Mouse (Mus musculus): ENCODE results near the gene Gm11034. TPM values are rescaled to one million over a fixed set of nuclear protein-coding genes. Genes with fewer than 3 reads are reported as not detected.

Gene Gm11034
- polyA plus RNA-seq, 1 experiment from 2014 or later = not detected

DNA sequence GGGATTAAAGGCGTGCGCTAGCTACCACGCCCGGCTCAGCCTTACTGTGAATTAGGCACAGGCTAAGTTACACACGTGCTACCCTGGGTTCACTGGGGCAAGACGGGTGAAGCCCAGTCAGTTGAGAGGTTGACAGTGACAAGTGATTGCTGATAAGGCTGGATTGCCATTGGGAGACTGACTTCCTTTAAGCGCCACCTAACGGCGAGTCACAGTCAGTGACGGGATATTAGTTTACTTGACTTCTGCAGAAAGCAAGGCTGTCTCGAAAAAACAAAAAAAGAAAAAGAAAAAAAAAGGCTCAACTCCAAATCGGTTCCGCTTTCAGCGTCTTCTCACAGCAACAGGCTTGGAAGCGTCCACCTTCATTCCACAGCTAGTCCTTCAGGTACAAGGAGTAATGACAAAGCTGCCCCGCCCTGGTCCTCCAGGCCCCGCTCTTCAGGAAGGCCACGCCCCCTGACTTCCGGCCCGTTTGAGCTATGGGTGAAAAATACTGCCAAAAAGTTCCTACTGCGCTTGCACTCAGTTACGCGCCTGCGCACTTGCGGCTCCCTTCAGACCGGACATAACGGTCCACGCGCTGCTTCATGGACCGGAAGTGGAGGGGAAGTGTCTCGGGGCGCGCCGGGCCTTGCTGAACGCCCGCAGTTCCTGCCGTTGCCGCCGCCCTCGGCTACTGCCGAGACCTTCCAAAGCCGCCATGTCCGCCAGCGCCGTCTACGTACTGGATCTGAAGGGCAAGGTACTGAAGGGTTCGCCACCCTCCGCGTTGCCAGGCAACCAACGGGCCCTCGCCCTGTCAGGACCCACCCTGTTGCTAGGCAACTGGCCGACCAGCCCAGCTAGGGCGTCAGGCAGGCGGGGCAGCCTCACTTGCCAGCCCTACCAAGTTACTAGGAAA is 26.3 kb upstream of the Gm11034 start, which contains the start of gene Ap1m1:
TSS of gene Ap1m1 (plus strand) at position 520 of the 904 bp plus-strand sequence.
- peak within 1 kb of the TSS; percentile 99 for H3K27ac ChIP-seq (replicated peaks)
- WGBS = under 1% methylated on average over 54 of the region's 54 CpGs
- H3K4me3 ChIP-seq = peak within 1 kb of the TSS; percentile 96
- H3K9ac ChIP-seq (replicated peaks) = peak within 1 kb of the TSS; percentile 87
- H3K4me1 ChIP-seq = peaks cover 24% of the 10 kb centered on the region
- peak within 1 kb of the TSS; percentile 77 for H3K4me2 ChIP-seq (replicated peaks)
- no peaks in the 10 kb centered on the region for H3K27me3 ChIP-seq
- H3K36me3 ChIP-seq = no peaks in the 10 kb centered on the region
- no peaks in the 10 kb centered on the region for H3K9me3 ChIP-seq
- ATAC-seq (replicated peaks) = peak; percentile 96

- peaks cover 20% of the 10 kb centered on the region for H3K4me1 ChIP-seq
- H3K9me3 ChIP-seq = no peaks in the 10 kb centered on the region
- H3K4me2 ChIP-seq (replicated peaks) = no peak overlapping the region
- WGBS = 93% methylated on average over 5 of the region's 5 CpGs
- H3K4me3 ChIP-seq = no peak overlapping the region
- H3K27ac ChIP-seq (replicated peaks) = no peak overlapping the region
- H3K36me3 ChIP-seq = peaks cover 26% of the 10 kb centered on the region
- no peak for ATAC-seq (replicated peaks)
- peaks cover 8% of the 10 kb centered on the region; the same call in 1 of the 2 replicates for H3K27me3 ChIP-seq
- no peak overlapping the region for H3K9ac ChIP-seq (replicated peaks)
Observed at GRCm38 (mm10) chr8:72222656-72223055, 9.2 kb upstream of the Gm11034 start.

DNA sequence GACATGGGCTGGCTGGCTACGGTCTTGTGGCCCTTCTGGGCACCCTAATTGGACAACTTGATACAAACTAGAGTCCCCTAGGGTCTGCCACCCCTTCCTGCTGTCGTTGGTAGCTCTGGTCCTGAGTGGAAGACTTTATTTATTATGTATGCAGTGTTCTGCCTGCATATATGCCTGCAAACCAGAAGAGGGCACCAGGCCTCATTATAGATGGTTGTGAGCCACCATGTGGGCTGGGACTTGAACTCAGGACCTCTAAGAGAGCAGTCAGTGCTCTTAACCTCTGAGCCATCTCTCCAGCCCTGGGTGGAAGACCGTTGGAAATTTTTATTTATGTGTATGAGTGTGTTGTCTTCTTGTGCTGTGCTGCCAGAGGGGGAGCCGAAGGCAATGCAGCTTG is 7.3 kb upstream of the Gm11034 start:
- Histone ChIP-seq H3K27ac (replicated peaks) (no peak overlapping the region), H3K4me2 (replicated peaks) (peak overlapping the region; percentile 69), H3K27me3 (peaks cover 8% of the 10 kb centered on the region; the same call in 1 of the 2 replicates), H3K4me1 (peaks cover 20% of the 10 kb centered on the region), H3K9ac (replicated peaks) (no peak overlapping the region), H3K36me3 (peaks cover 26% of the 10 kb centered on the region), H3K4me3 (peak overlapping the region; percentile 69), H3K9me3 (no peaks in the 10 kb centered on the region)
- WGBS = 78% methylated on average over 4 of the region's 4 CpGs
- ATAC-seq (replicated peaks) = no peak

DNA sequence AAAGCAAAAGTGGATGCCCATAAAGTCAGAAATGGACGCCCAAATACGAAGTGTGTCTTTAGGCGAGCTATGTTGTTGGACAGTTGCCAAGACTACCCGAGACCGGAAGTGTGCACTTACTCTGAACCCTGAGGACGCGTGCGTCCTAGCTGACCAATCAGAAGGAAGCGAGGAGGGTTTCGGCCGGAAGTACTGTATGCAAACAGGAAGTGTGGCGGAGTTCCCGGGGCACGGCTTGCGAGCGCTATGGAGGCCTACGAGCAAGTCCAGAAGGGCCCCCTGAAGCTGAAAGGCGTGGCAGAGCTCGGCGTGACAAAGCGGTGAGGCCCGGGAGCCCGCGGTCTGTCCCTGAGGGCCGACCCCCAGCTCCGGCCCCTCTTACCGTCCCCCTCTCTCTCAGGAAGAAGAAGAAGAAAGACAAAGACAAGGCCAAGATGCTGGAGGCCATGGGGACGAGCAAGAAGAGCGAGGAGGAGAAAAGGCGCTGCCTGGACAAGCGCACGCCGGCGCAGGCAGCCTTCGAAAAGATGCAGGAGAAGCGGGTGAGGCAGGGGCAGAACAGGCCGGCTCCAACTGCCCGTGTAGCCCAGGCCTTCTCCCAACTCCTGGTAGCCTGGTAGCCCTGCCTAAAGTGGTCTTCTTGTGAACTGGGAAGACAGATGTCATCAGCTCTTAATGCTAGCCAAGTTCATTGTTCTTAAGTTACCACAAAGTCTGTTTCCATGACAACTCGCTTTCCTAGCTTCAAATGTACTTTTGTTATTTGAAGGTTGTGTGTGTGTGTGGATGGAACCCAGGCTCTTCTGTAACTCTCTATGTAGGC is 6.3 kb upstream of the Gm11034 start, which contains the start of gene Fam32a:
TSS of gene Fam32a (plus strand) at position 190 of the 823 bp plus-strand sequence.
- H3K4me2 ChIP-seq (replicated peaks) = peak within 1 kb of the TSS; percentile 69
- peaks cover 26% of the 10 kb centered on the region for H3K36me3 ChIP-seq
- ATAC-seq (replicated peaks) = peak; percentile 98
- H3K9ac ChIP-seq (replicated peaks) = peak within 1 kb of the TSS; percentile 65
- H3K4me3 ChIP-seq = peak within 1 kb of the TSS; percentile 69
- 18% methylated on average over 39 of the region's 39 CpGs for WGBS
- H3K9me3 ChIP-seq = no peaks in the 10 kb centered on the region
- H3K27ac ChIP-seq (replicated peaks) = peak within 1 kb of the TSS; percentile 71
- H3K4me1 ChIP-seq = peaks cover 20% of the 10 kb centered on the region
- H3K27me3 ChIP-seq = peaks cover 8% of the 10 kb centered on the region; the same call in 1 of the 2 replicates

GRCm38 (mm10) chr8:72218781-72219540 is 5.5 kb upstream of the Gm11034 start:
- Histone ChIP-seq H3K4me2 (replicated peaks) (peak overlapping the region; percentile 69), H3K9ac (replicated peaks) (no peak overlapping the region; the same call in 1 of the 2 replicates), H3K4me3 (peak overlapping the region; percentile 69), H3K4me1 (peaks cover 20% of the 10 kb centered on the region), H3K27ac (replicated peaks) (no peak overlapping the region), H3K27me3 (peaks cover 8% of the 10 kb centered on the region; the same call in 1 of the 2 replicates), H3K9me3 (no peaks in the 10 kb centered on the region), H3K36me3 (peaks cover 24% of the 10 kb centered on the region)
- ATAC-seq (replicated peaks) = 0 out of 2 replicates have a peak, but pooled peaks have one; percentile 23
- WGBS = 80% methylated on average over 10 of the region's 10 CpGs

GRCm38 (mm10) chr8:72215871-72216270 is 2.4 kb upstream of the Gm11034 start:
- no peak overlapping the region for H3K4me3 ChIP-seq
- WGBS = 41% methylated on average over 1 of the region's 1 CpGs

GRCm38 (mm10) chr8:72215060-72215459 is 1.6 kb upstream of the Gm11034 start:
- no peak overlapping the region for H3K9ac ChIP-seq (replicated peaks)
- no peaks in the 10 kb centered on the region for H3K36me3 ChIP-seq
- no peak overlapping the region for H3K4me3 ChIP-seq
- H3K27me3 ChIP-seq = peaks cover 8% of the 10 kb centered on the region; the same call in 1 of the 2 replicates
- H3K27ac ChIP-seq (replicated peaks) = no peak overlapping the region
- H3K9me3 ChIP-seq = no peaks in the 10 kb centered on the region
- no peak overlapping the region for H3K4me2 ChIP-seq (replicated peaks)
- ATAC-seq (replicated peaks) = no peak
- 25% methylated on average over 2 of the region's 2 CpGs for WGBS
- 0 out of 2 replicates have a peak, but pooled peaks cover under 1% of the 10 kb centered on the region for H3K4me1 ChIP-seq

More at GRCm38 (mm10) chr8:72215871-72216270, 2.4 kb upstream of the Gm11034 start:
- Histone ChIP-seq H3K36me3 (no peaks in the 10 kb centered on the region), H3K9ac (replicated peaks) (no peak overlapping the region), H3K27ac (replicated peaks) (no peak overlapping the region), H3K27me3 (peaks cover 8% of the 10 kb centered on the region; the same call in 1 of the 2 replicates), H3K9me3 (no peaks in the 10 kb centered on the region), H3K4me2 (replicated peaks) (no peak overlapping the region), H3K4me1 (peaks cover 8% of the 10 kb centered on the region)
- no peak for ATAC-seq (replicated peaks)

DNA sequence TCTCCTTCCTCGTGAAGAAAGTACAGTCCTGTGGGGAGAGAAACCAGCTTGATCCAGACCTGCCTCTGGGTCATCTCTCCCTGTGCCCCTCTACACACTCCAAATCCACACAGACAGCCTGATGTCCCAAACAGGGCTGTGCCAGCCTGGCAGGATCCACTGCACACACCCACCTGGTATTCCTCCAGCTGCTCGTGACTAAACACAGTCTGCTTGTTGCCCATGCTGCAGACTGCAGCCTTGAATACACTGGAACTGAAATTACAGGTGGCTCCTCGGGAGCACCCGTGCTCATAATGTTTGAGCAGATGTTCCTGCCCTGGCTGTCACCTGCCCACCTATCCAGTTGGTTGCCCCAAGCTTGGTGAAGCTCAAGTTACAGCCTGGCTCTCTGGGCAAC is 685 bp downstream of the Gm11034 start, which contains the start of gene Cib3:
TSS of gene Cib3 (minus strand) at position 87 of the 400 bp plus-strand sequence.
- no peak within 1 kb of the TSS for H3K4me2 ChIP-seq (replicated peaks)
- no peak for ATAC-seq (replicated peaks)
- peaks cover under 1% of the 10 kb centered on the region; the same call in 1 of the 2 replicates for H3K27me3 ChIP-seq
- 63% methylated on average over 4 of the region's 4 CpGs for WGBS
- H3K4me1 ChIP-seq = no peaks in the 10 kb centered on the region
- no peaks in the 10 kb centered on the region for H3K36me3 ChIP-seq
- H3K4me3 ChIP-seq = no peak within 1 kb of the TSS
- no peak within 1 kb of the TSS for H3K27ac ChIP-seq (replicated peaks)
- no peak within 1 kb of the TSS for H3K9ac ChIP-seq (replicated peaks)
- H3K9me3 ChIP-seq = no peaks in the 10 kb centered on the region

GRCm38 (mm10) chr8:72211846-72212245 is 1.6 kb downstream of the Gm11034 start:
- Histone ChIP-seq H3K27ac (replicated peaks) (no peak overlapping the region), H3K4me2 (replicated peaks) (no peak overlapping the region), H3K27me3 (no peaks in the 10 kb centered on the region; the same call in 1 of the 2 replicates), H3K36me3 (no peaks in the 10 kb centered on the region), H3K9ac (replicated peaks) (no peak overlapping the region), H3K4me3 (no peak overlapping the region), H3K9me3 (no peaks in the 10 kb centered on the region), H3K4me1 (no peaks in the 10 kb centered on the region)
- no peak for ATAC-seq (replicated peaks)
- WGBS = 75% methylated on average over 1 of the region's 1 CpGs

GRCm38 (mm10) chr8:72210710-72211109 is 2.7 kb downstream of the Gm11034 start:
- WGBS = 73% methylated on average over 2 of the region's 2 CpGs
- Histone ChIP-seq H3K27ac (replicated peaks) (no peak overlapping the region), H3K27me3 (no peaks in the 10 kb centered on the region; the same call in 1 of the 2 replicates), H3K4me3 (no peak overlapping the region), H3K4me2 (replicated peaks) (no peak overlapping the region), H3K9me3 (no peaks in the 10 kb centered on the region), H3K36me3 (no peaks in the 10 kb centered on the region), H3K9ac (replicated peaks) (no peak overlapping the region), H3K4me1 (no peaks in the 10 kb centered on the region)
- ATAC-seq (replicated peaks) = no peak

GRCm38 (mm10) chr8:72210222-72210621 is 3.2 kb downstream of the Gm11034 start:
- H3K4me1 ChIP-seq = no peaks in the 10 kb centered on the region
- no peaks in the 10 kb centered on the region for H3K9me3 ChIP-seq
- H3K4me3 ChIP-seq = no peak overlapping the region
- no peaks in the 10 kb centered on the region for H3K36me3 ChIP-seq
- 79% methylated on average over 4 of the region's 4 CpGs for WGBS
- no peaks in the 10 kb centered on the region; the same call in 1 of the 2 replicates for H3K27me3 ChIP-seq
- ATAC-seq (replicated peaks) = no peak
- no peak overlapping the region for H3K27ac ChIP-seq (replicated peaks)
- H3K4me2 ChIP-seq (replicated peaks) = no peak overlapping the region
- H3K9ac ChIP-seq (replicated peaks) = no peak overlapping the region
